Mouse (Mus musculus): ENCODE measurements around the gene Sco1.
"Not testable (repeated sequence)": the region's sequence is repeated elsewhere in the genome, so short reads cannot be mapped to it uniquely, and the experiment has no call there.

The Sco1 gene

GRCm38 (mm10) chr11:67085489-67085888, 33.0 kb downstream of the Sco1 start:
- DNase-seq (ENCODE audit: low spot score) = peak; percentile 63

GRCm38 (mm10) chr11:67086467-67087164, 34.1 kb downstream of the Sco1 start:
- no peak for DNase-seq (ENCODE audit: low spot score)

GRCm38 (mm10) chr11:67087225-67087624, 34.8 kb downstream of the Sco1 start:
- no peak for DNase-seq (ENCODE audit: low spot score)

- not testable (repeated sequence) for DNase-seq (ENCODE audit: low spot score)
Observed at GRCm38 (mm10) chr11:67092354-67092753, 39.9 kb downstream of the Sco1 start.

- no peak for DNase-seq (ENCODE audit: low spot score)
Observed at GRCm38 (mm10) chr11:67093201-67093600, 40.7 kb downstream of the Sco1 start.

- DNase-seq (ENCODE audit: low spot score) = no peak
Observed at GRCm38 (mm10) chr11:67093652-67094051, 41.2 kb downstream of the Sco1 start.

GRCm38 (mm10) chr11:67094470-67094869, 42.0 kb downstream of the Sco1 start:
- DNase-seq (ENCODE audit: low spot score) = no peak

- no peak for DNase-seq (ENCODE audit: low spot score)
Observed at GRCm38 (mm10) chr11:67097709-67098108, 45.2 kb downstream of the Sco1 start.

GRCm38 (mm10) chr11:67098427-67098826, 46.0 kb downstream of the Sco1 start:
- DNase-seq (ENCODE audit: low spot score) = no peak

GRCm38 (mm10) chr11:67099241-67099640, 46.8 kb downstream of the Sco1 start:
- no peak for DNase-seq (ENCODE audit: low spot score)

GRCm38 (mm10) chr11:67100169-67100568, 47.7 kb downstream of the Sco1 start:
- DNase-seq (ENCODE audit: low spot score) = peak; percentile 14

GRCm38 (mm10) chr11:67101713-67102112, 49.2 kb downstream of the Sco1 start:
- DNase-seq (ENCODE audit: low spot score) = peak; percentile 37

- no peak for DNase-seq (ENCODE audit: low spot score)
Observed at GRCm38 (mm10) chr11:67103256-67103655, 50.8 kb downstream of the Sco1 start.

- DNase-seq (ENCODE audit: low spot score) = no peak
Observed at GRCm38 (mm10) chr11:67104242-67104641, 51.8 kb downstream of the Sco1 start.

- no peak for DNase-seq (ENCODE audit: low spot score)
Observed at GRCm38 (mm10) chr11:67104714-67105113, 52.2 kb downstream of the Sco1 start.

GRCm38 (mm10) chr11:67105689-67106088, 53.2 kb downstream of the Sco1 start:
- DNase-seq (ENCODE audit: low spot score) = no peak

GRCm38 (mm10) chr11:67106973-67107372, 54.5 kb downstream of the Sco1 start:
- DNase-seq (ENCODE audit: low spot score) = no peak

GRCm38 (mm10) chr11:67110168-67110948, 57.9 kb downstream of the Sco1 start:
- DNase-seq (ENCODE audit: low spot score) = no peak

GRCm38 (mm10) chr11:67112019-67112850, 59.8 kb downstream of the Sco1 start:
- DNase-seq (ENCODE audit: low spot score) = peak; percentile 49

- DNase-seq (ENCODE audit: low spot score) = peak; percentile 29
Observed at GRCm38 (mm10) chr11:67112851-67113202, 60.4 kb downstream of the Sco1 start.

- no peak for DNase-seq (ENCODE audit: low spot score)
Observed at GRCm38 (mm10) chr11:67113381-67113780, 60.9 kb downstream of the Sco1 start.

- DNase-seq (ENCODE audit: low spot score) = no peak
Observed at GRCm38 (mm10) chr11:67114261-67114660, 61.8 kb downstream of the Sco1 start.

GRCm38 (mm10) chr11:67114901-67115300, 62.4 kb downstream of the Sco1 start:
- no peak for DNase-seq (ENCODE audit: low spot score)

Measured in T-cell, adult 2 months (primary cell).